Mouse (Mus musculus): ENCODE measurements around the gene Zfp672.
"Not testable (repeated sequence)": the region's sequence is repeated elsewhere in the genome, so short reads cannot be mapped to it uniquely, and the experiment has no call there.

Zfp672 gene

GRCm38 (mm10) chr11:58324614-58325229 lies 5.4 kb downstream of the Zfp672 start:
- no peak for DNase-seq (ENCODE audit: low spot score)

- DNase-seq (ENCODE audit: low spot score): no peak
Measured at GRCm38 (mm10) chr11:58323570-58324340, 6.4 kb downstream of the Zfp672 start.

- DNase-seq (ENCODE audit: low spot score): peak; percentile 97
Measured at GRCm38 (mm10) chr11:58322824-58323569, 7.1 kb downstream of the Zfp672 start.

GRCm38 (mm10) chr11:58316768-58317390 lies 13.3 kb downstream of the Zfp672 start:
- no peak for DNase-seq (ENCODE audit: low spot score)

- DNase-seq (ENCODE audit: low spot score): no peak
Measured at GRCm38 (mm10) chr11:58316344-58316743, 13.8 kb downstream of the Zfp672 start.

- no peak for DNase-seq (ENCODE audit: low spot score)
Measured at GRCm38 (mm10) chr11:58315536-58316168, 14.5 kb downstream of the Zfp672 start.

- DNase-seq (ENCODE audit: low spot score): no peak
Measured at GRCm38 (mm10) chr11:58314069-58314468, 16.1 kb downstream of the Zfp672 start.

GRCm38 (mm10) chr11:58308661-58309060 lies 21.5 kb downstream of the Zfp672 start:
- no peak for DNase-seq (ENCODE audit: low spot score)

- DNase-seq (ENCODE audit: low spot score): peak; percentile 72
Measured at GRCm38 (mm10) chr11:58307411-58308080, 22.6 kb downstream of the Zfp672 start.

GRCm38 (mm10) chr11:58306860-58307308 lies 23.3 kb downstream of the Zfp672 start, which contains the start of gene Zfp692:
Zfp692 (plus strand) TSS chr11:58307069.
- peak; percentile 92 for DNase-seq (ENCODE audit: low spot score)

GRCm38 (mm10) chr11:58305299-58305698 lies 24.8 kb downstream of the Zfp672 start:
- DNase-seq (ENCODE audit: low spot score): not testable (repeated sequence)

GRCm38 (mm10) chr11:58303594-58303993 lies 26.5 kb downstream of the Zfp672 start:
- no peak for DNase-seq (ENCODE audit: low spot score)

- DNase-seq (ENCODE audit: low spot score): no peak
Measured at GRCm38 (mm10) chr11:58302774-58303445, 27.2 kb downstream of the Zfp672 start.

GRCm38 (mm10) chr11:58301837-58302754 lies 28.0 kb downstream of the Zfp672 start:
- peak; percentile 96 for DNase-seq (ENCODE audit: low spot score)

- peak; percentile 72 for DNase-seq (ENCODE audit: low spot score)
Measured at GRCm38 (mm10) chr11:58301057-58301456, 29.1 kb downstream of the Zfp672 start.

- no peak for DNase-seq (ENCODE audit: low spot score)
Measured at GRCm38 (mm10) chr11:58297396-58297795, 32.7 kb downstream of the Zfp672 start.

- DNase-seq (ENCODE audit: low spot score): no peak
Measured at GRCm38 (mm10) chr11:58292791-58293190, 37.3 kb downstream of the Zfp672 start.

GRCm38 (mm10) chr11:58290812-58291211 lies 39.3 kb downstream of the Zfp672 start:
- DNase-seq (ENCODE audit: low spot score): no peak

GRCm38 (mm10) chr11:58289992-58290682 lies 40.0 kb downstream of the Zfp672 start:
- no peak for DNase-seq (ENCODE audit: low spot score)

Data from ovary, postnatal 36 days (tissue).